Mouse (Mus musculus): Measurements from ENCODE around the gene Atr. TPM values are rescaled to one million over a fixed set of nuclear protein-coding genes. Genes with fewer than 3 reads are reported as not detected.
"Not testable (repeated sequence)": the region's sequence is repeated elsewhere in the genome, so short reads cannot be mapped to it uniquely, and the experiment has no call there.

Gene Atr
- total RNA-seq, 2 experiments from 2014 or later: 15.6 to 16.0 TPM

DNA sequence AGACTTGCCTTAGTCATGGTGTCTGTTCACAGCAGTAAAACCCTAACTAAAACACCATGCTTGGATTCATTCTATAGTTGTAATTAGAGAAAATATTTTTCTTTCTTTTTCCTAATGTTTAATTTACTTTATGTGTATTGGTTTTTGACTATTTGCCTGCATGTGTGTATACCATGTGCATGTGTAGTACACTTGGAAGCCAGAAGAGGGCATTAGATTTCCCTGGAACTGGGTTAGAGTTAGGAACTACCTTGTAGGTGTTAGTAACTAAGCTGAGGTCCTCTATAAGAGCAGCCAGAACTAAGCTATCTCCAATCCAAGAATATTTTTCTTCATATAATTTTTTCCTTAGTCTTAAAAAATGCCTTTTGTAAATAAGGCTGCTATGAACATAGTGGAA lies 75.5 kb downstream of the Atr start:
- no peak for DNase-seq

DNA sequence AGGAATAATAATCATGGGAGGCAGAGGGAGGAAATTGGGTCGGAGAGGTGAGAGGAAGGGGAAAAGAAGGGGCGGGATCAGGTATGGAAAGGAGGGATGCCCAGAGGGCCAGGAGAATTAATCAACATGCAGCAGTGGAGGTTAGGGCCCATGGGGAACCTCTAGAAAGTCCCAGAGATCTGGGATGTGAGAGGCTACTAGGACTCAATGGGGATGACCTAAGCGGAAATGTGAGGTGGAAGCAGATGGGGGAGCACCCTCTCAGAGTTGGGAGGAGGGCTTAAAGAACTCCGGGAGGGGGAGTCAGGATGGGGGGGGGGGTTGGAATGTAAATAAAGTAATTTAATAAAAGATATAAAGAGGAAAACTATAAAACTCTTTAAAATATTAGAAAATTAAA lies 96.3 kb downstream of the Atr start:
- DNase-seq: no peak

DNA sequence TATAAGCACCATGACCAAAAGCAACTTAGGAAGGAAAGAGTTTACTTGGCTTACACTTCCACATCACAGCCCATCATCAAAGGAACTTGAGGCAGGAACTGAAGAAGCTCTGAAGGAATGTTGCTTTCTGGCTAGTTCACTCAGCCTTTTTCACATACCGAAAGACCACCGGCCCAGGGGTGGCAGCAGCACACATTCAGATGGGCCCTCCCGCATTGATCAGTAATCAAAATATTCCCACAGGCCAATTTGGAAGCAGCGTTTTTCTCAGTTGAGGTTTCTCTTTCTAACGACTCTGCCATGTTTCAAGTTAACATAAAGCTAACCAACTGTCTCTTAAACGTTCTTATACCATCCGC lies 96.8 kb downstream of the Atr start:
- peak; percentile 16 to 33 for DNase-seq

DNA sequence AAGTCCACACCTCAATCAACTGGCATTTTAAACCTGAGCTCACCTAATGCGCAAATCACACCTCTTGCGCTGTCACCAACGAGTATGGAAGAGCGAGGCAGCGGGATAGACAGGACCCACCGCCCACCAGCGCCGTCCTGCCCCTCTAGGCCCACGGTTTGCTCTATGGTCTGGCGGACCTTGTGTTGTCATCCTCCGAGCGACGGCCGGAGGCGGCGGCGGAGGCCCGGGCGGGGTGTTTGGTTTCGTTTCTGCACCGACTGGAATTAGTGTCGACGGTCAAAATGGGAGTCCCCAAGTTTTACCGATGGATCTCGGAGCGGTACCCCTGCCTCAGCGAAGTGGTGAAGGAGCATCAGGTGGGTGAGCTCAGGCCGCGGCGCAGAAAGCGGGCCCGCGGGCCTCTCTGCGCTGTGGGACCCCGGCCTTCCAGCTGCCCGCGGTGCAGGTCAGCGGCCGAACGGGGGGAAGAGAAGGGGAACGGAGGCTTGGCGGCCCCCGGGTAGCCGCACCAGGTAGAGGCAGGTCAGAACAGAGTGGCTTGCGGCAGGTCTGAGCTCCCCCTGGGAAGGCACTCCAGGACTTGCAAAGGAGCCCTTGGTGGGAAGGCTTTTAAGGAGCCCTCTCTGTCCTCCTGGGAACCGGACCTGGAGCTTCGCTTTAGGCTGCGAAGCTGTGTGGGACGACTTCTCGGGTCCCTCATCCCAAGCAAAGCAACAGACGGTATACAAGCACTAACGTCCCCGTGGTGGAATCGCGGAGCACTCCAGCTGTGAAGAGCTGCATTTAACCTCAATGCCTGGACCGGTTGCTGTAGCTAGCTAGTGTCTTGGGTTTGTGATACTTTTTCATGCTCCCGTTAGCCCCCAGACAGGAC lies 97.4 kb downstream of the Atr start, which contains the start of gene Xrn1:
Xrn1 (plus strand) TSS at position 176 of the 877 bp plus-strand sequence.
- peak; percentile 95 for DNase-seq

DNA sequence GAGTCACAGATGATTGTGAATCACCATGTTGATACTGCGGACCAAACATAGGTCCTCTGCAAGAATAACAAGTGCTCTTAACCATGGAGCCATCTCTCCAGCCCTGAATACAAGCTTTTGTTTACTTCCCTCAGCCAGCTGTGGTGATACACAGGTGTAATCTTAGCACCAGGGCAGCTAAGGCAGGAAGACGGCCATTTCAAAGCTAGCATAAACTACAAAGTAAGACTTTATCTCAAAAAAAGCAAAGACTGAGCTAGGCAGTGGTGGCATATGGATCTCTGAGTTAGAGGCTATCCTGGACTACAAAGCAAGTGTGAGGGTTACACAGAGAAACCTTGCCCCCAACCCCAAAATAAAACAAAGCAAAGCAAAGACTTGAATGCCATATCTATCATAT lies 100.2 kb downstream of the Atr start:
- DNase-seq: no peak

DNA sequence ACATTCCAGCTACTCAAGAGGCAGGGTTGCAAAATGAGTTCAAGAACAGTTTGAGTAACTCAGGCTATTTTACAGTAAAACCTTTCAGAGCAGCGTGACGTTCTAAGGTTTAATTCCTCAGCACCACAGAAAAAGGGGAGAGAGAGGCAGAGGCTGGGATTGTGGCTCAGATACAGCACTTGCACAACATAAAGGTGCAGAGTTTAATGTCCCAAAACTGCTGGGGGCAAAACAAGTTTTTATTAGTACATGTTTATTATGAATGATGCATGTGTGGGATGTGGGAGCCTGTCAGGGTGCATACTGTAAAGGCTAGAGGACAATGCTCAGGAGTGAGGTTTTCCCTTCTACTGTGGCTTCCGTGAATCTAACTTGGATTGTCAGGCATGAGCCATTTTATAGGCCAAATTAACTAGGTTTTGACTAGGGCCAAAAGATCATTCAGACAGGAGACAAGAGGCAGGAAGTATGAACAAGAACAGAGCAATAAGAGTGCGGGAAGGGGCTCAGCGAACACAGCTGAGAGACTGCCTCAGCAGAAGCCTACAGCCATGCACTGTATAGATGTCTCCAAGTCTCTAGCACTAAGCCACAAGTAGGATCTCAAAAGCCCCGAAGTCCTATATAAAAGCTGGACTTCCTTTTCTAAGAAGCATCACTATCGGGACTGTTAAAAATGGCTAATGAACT lies 100.8 kb downstream of the Atr start:
- DNase-seq: no peak

DNA sequence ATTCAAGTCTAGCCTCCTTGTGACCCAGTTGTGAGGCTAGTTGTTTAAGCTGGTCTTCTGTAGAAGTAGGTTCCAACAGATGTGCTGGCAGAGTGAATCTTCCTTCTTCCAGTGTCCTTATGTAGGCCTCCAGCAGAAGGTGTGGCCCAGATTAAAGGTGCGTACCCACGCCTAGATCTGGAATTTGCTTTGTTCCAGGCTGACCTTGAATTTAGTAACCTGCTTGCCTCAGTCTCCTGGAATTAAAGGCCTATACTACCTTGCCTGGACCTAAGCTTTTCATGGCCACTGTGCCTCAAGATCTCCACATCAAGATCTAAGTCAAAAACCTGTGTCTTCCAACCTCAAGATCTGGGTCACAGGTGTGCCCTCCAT lies 101.3 kb downstream of the Atr start:
- not testable (repeated sequence) for DNase-seq

DNA sequence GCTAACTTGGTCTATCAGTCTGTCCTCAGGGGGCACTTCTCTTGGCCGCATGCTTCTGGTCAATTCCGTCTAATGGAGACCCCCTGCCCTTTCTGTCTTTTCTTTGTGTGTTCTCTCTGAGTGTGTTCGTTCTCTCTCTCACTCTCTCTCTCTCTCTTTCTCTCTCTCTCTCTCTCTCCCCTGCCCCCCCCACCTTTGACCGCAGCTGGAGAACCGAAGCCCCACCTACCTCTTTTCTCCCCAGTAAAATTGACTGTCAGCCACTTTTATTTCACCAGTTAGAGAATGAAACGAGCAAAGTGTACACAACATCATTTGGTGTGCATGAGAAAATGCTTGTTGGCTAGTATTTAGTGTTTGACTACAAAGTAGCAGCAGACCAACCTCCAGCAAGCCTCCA lies 101.8 kb downstream of the Atr start:
- no peak for DNase-seq

DNA sequence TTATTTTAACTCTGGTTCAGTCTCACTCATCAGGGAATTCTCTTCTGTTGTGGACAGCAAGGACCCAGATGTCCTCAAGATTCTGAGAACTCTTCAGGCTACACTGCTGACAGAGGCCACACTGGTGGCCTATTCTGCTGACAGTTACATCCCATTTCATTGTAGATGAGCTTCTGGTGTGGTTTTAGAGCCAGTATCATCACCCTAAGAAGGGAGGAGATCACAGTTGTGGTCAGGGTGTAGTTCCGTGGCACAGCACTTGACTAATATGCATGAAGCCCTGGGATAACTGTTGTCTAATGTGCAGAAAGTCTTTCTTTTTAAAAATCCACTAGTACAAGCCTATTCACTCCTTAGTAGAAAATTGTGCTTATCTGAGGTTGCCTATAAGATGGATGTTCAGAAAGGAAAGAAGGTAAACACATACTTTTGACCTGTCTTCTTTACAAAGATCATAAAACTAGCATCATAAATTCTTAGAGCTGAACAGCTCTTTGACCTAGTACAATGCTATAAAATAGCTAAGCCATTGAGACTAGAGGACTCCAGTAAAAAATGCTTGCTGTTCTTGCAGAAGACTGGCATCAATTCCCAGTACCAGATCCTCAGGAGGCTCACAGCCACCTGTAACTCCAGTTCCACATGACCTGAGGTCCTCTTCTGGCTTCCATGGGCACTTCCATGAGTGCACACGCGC lies 102.5 kb downstream of the Atr start:
- no peak for DNase-seq

DNA sequence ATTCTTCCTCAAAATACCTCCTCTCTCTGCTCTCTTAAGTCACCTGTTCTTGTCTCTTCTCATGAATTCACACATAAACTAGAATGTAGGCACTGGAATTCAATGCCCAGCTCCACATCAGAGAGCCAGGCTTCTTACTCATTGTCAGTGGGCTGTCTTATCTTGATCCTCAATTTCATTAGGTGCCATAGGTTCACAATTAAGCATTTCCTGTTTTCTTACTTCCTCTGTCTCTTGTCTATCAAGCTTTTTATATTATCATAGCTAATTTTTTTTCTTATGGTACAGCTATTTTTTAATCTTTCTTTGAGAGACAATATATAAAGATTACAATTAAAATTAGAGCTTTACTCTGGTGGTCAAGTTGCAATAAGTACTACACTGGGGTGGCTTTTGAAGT lies 103.7 kb downstream of the Atr start:
- no peak for DNase-seq

DNA sequence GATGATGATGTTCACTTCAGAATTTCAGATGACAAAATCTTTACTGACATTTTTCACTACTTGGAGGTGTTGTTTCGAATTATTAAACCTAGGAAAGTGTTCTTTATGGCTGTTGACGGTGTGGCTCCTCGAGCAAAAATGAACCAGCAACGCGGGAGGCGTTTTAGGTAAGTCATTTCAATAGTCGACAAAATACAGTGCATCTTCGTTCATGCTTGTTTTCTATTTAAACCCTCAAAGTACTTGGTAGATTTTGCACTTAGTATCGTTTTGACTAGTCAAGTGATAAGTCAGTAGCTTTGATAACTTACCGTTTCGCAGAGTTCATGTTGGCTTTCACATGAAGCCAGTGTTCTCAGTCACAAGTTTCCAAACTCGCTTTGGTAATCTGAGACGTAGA lies 106.6 kb downstream of the Atr start:
- DNase-seq: no peak

DNA sequence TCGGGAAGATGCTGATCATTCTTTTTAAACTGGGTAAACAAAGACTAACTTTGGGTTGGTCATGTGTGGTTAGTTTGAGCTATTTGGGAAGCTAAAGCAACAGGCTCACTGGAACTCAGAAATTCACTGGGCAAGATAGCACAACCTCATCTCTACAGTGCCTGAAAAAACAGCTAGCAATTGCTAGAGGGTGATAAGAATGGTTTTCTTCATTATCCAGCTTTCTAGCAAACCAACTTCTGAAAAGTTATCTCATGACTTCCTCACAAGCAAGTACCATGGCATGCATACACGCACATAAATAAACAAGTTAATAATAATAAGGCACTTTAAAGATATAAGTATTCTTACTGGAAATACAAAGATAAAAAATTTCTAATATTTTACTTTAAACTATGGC lies 120.9 kb downstream of the Atr start:
- DNase-seq: no peak

DNA sequence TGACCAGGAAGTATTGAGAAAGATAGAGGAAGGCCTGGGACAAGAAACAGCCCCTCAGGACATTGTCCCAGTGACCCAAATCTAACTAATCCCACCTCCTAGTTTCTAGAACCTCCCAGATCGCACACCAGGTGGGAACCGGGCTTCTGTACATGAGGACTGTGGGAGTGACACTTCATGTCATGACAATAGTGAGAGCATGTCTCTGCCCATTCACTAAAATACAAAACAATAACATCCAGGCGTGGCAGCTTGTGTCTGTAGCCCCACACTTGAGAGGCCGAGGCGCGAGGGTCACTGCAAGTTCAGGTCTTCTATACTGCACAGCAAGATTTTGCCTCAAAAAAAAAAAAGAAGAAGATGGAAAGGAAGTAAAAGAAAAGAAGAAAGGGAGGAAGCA lies 122.5 kb downstream of the Atr start:
- no peak for DNase-seq

DNA sequence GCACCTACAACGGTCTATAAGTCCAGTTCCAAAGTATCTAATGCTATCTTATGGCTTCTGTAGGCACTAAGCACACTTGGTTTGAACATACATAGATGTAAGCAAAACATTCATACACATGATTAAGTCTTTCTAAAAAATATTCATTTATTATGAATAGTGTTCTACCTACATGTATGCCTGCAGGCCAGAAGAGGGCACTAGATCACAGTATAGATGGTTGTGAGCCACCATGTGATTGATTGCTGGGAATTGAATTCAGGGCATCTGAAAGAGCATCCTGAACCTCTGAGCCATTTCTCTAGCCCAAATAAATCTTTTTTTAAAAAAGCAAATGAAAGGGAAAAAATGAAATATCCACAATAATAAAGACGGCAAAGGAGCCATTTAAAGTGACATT lies 134.9 kb downstream of the Atr start:
- DNase-seq: peak in 1 of 2 experiments; percentile 20

Other genes starting within 250 kb of the Atr start
- 1 to 10 TPM; 5.8 to 6.1 TPM for gene Pcolce2, start 220.0 kb upstream of the Atr start, total RNA-seq (2021)
- gene Trpc1, start 107.2 kb upstream of the Atr start, total RNA-seq (2021): 1 to 10 TPM; 2.9 to 4.1 TPM
- 10 to 100 TPM in 1 of 2 experiments, 1 to 10 TPM in 1; 3.9 to 10.0 TPM for gene Pls1, start 12.3 kb upstream of the Atr start, total RNA-seq (2021)
- 10 to 100 TPM; 22.8 to 24.0 TPM for gene Xrn1, start 97.2 kb downstream of the Atr start, total RNA-seq (2021)

Data from adrenal gland, postnatal 36 days (tissue).